Mouse (Mus musculus): ENCODE measurements around the gene Kcnk10. TPM values are rescaled to one million over a fixed set of nuclear protein-coding genes. Genes with fewer than 3 reads are reported as not detected.

Kcnk10 gene
- polyA plus RNA-seq, 1 experiment: 0.32 TPM

DNA sequence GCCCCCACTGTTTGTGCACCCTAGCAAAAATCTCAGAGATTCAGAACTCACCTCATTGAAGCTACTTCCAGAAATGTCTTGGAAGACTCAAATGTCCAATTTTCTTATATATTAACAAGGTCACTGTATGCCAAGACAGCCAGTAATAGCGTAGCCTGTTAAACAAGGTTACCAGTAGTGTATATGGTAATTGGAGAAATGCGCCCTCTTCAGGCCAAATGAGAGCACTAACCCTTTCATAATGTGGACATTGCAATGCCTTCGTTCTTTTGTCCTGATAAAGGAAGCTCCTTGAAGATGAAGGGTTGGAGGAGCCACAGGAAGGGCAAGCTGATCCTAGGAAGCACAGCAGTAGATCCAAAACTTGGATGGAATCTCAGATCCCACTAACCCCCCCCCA lies 7.2 kb upstream of the Kcnk10 start:
- Histone ChIP-seq H3K27me3 (ENCODE audit: control insufficient read depth, insufficient read depth, low read length) (no peaks in the 10 kb centered on the region), H3K36me3 (ENCODE audit: control insufficient read depth, insufficient read depth, low read length) (no peaks in the 10 kb centered on the region), H3K4me3 (ENCODE audit: low read depth, low read length) (no peak overlapping the region), H3K4me1 (ENCODE audit: control insufficient read depth, insufficient read depth, insufficient read length, low read length) (no peaks in the 10 kb centered on the region), H3K27ac (ENCODE audit: insufficient read depth, low read depth, low read length) (no peak overlapping the region)
- WGBS: 32% methylated on average over 3 of the region's 3 CpGs
- TF ChIP-seq CTCF (IDR thresholded peaks at IDR 0.05; ENCODE audit: extremely low read depth, insufficient read length, insufficient replicate concordance, low read depth, low read length) (no peak), POLR2A (IDR thresholded peaks at IDR 0.05; ENCODE audit: low read depth, low read length) (no peak)

DNA sequence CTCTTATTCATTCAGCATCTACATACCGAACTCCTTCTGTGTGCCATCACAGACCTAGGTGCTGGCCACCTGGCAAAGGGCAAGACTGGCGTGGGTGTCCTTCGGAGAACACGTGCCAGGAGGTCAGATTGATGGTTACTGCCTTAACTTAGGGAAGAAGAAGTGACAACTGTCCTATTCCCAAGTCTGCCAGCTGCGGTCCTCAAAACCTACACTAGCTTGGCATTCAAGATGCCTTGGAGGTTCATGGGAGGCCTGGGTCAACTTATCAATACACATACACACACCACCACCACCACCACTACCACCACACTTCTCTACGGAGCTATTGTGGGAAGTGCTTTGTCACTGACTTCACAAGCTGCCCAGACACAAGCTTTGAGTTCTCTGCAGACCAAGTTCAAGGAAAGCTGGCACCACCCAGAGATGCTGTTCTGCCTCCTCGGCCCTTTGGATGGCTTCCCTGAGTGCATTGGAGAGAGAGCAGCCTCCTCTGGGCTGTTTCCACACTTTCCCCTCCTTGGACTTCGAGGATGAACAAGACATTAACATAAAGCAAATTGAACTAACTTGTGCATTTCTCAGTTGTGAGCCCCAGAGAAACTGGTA lies 2.1 kb downstream of the Kcnk10 start:
- Histone ChIP-seq H3K27ac (ENCODE audit: insufficient read depth, low read depth, low read length) (no peak overlapping the region), H3K27me3 (ENCODE audit: control insufficient read depth, insufficient read depth, low read length) (peaks cover 41% of the 10 kb centered on the region)
- 60% methylated on average over 8 of the region's 8 CpGs for WGBS

DNA sequence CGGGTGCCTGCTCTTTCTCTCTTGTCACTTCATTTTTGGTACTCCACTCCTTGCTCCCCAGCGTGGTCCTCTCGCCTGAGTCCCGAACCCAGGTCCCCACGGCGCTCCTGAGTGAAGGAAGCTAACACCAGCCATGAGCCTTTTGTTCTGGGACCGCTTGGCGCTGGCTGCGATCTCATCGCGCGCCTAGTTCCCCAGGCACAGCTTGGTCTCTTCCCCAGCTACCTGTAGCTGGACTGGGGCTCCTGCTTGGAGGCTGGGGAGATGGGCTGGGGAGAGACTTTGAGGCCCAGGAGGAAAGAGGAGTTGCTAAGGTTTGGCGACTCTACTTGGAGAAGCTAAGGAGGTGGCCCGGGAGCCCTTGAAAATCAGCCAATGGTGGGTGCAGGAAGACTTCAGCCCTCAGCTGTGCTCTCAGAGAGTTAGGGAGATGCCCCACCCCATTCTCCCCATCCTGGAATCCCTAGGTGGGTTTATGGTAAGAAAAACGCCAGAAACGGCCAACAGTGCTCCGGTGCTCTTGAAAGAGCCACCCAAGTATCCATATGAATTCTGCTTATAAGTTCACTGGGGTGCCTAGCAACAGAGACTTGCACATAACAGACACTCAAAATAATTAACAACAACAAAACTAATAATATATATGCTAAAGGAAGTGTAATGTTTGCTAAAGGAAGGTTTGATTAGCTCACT lies 2.8 kb downstream of the Kcnk10 start:
- TF ChIP-seq CTCF (IDR thresholded peaks at IDR 0.05; ENCODE audit: extremely low read depth, insufficient read length, insufficient replicate concordance, low read depth, low read length) (no peak), POLR2A (IDR thresholded peaks at IDR 0.05; ENCODE audit: low read depth, low read length) (no peak)
- Histone ChIP-seq H3K4me3 (ENCODE audit: low read depth, low read length) (peak overlapping the region; percentile 62), H3K27ac (ENCODE audit: insufficient read depth, low read depth, low read length) (no peak overlapping the region), H3K36me3 (ENCODE audit: control insufficient read depth, insufficient read depth, low read length) (no peaks in the 10 kb centered on the region), H3K27me3 (ENCODE audit: control insufficient read depth, insufficient read depth, low read length) (peaks cover 41% of the 10 kb centered on the region), H3K4me1 (ENCODE audit: control insufficient read depth, insufficient read depth, insufficient read length, low read length) (no peaks in the 10 kb centered on the region)
- 11% methylated on average over 17 of the region's 17 CpGs for WGBS

More for the DNA sequence above, 2.1 kb downstream of the Kcnk10 start:
- TF ChIP-seq CTCF (IDR thresholded peaks at IDR 0.05; ENCODE audit: extremely low read depth, insufficient read length, insufficient replicate concordance, low read depth, low read length): no peak
- TF ChIP-seq POLR2A (IDR thresholded peaks at IDR 0.05; ENCODE audit: low read depth, low read length): no peak
- Histone ChIP-seq H3K4me3 (ENCODE audit: low read depth, low read length) (no peak overlapping the region), H3K36me3 (ENCODE audit: control insufficient read depth, insufficient read depth, low read length) (no peaks in the 10 kb centered on the region), H3K4me1 (ENCODE audit: control insufficient read depth, insufficient read depth, insufficient read length, low read length) (no peaks in the 10 kb centered on the region)

DNA sequence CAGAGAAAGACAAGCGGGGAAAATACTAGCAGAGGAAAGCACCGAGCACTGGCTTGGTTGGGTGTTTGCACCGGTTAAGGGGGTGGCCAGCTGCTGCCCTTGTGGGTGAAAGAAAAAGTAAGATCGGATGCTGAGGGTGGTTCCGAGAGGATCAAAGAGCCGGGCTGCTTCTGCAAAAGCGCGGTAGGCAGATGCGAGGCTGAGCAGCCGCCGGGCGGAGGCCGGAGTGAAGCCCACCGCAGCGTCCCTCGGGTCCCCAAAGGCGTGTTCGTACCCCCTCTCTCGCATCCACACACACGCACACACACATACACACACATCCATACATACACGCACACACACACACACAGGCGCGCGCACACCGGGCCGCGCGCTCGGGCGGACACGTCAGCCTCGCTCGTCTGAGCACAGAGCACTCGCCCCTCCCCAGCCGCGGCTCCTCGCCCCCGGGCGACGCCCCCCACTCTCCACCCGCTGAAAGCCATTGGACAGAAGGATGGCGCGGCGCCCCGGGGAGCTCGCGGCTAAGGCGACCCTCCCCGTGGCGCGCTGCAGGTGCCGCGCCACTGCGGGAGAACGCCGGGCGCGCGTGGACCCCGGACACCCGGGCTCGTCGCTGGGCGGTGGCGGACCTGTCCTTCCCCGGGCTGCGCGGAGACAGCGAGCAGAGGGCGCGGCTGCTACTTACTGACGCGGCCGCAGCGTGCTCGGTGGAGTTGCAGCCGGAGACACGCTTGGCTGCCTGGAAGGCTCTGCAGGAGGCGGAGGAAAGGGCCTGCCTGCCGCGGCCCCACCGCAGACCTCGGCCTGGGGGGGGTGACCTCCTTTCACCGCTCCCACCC lies 3.5 kb downstream of the Kcnk10 start:
- TF ChIP-seq POLR2A (IDR thresholded peaks at IDR 0.05; ENCODE audit: low read depth, low read length): no peak
- TF ChIP-seq CTCF (IDR thresholded peaks at IDR 0.05; ENCODE audit: extremely low read depth, insufficient read length, insufficient replicate concordance, low read depth, low read length): no peak
- Histone ChIP-seq H3K36me3 (ENCODE audit: control insufficient read depth, insufficient read depth, low read length) (no peaks in the 10 kb centered on the region), H3K27ac (ENCODE audit: insufficient read depth, low read depth, low read length) (no peak overlapping the region), H3K4me3 (ENCODE audit: low read depth, low read length) (peak overlapping the region; percentile 62), H3K27me3 (ENCODE audit: control insufficient read depth, insufficient read depth, low read length) (peaks cover 41% of the 10 kb centered on the region), H3K4me1 (ENCODE audit: control insufficient read depth, insufficient read depth, insufficient read length, low read length) (no peaks in the 10 kb centered on the region)
- under 1% methylated on average over 83 of the region's 84 CpGs for WGBS

DNA sequence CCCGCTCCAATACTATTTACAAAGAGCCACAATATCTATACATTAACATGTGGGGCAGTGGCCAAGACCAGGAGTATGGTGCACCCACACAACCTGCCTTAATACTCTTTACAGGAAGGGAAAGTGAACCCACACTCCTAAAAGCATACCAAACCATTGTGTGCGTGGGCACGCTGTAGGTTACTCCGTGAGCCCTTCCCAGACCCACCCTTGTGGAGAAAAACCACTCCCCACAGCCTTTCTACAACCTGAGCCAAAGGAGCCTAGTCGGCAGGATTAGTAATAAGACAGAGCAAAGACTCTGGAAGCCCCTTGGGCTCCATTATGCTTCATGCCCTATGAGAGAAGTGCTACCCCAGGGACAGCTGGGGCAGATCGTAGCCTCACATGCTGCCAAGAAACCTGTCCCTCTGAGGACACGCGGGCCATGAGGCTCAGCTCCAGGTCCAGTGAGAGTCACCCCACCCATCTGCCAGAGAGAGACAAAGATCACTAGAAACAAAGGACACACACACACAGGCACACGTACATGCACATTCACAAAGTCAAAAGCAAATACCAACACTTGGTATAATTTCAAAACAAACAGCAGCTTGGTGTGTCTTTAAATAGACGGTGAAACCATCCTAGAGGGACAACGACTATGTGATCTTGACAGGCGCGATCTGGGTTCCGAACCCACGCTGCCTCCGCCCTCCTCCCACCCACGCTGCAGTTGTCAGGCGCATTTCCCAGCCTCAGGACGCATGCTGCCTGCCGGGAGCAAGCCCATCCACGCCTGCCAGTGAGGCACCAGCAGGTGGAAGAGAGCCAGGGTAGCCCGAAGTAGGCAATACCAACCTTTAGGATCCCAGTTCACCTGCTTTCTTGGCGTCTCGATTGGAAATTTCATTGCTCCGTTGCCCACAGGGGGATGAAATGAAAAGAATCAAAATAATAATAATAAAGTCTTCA lies 4.5 kb downstream of the Kcnk10 start:
- peaks cover 38% of the 10 kb centered on the region for H3K27me3 ChIP-seq (ENCODE audit: control insufficient read depth, insufficient read depth, low read length)
- WGBS: 16% methylated on average over 25 of the region's 25 CpGs
- H3K4me3 ChIP-seq (ENCODE audit: low read depth, low read length): no peak overlapping the region; the same call in 1 of the 2 replicates
- H3K4me1 ChIP-seq (ENCODE audit: control insufficient read depth, insufficient read depth, insufficient read length, low read length): no peaks in the 10 kb centered on the region
- H3K27ac ChIP-seq (ENCODE audit: insufficient read depth, low read depth, low read length): no peak overlapping the region
- no peak for TF ChIP-seq POLR2A (IDR thresholded peaks at IDR 0.05; ENCODE audit: low read depth, low read length)
- no peak for TF ChIP-seq CTCF (IDR thresholded peaks at IDR 0.05; ENCODE audit: extremely low read depth, insufficient read length, insufficient replicate concordance, low read depth, low read length)
- H3K36me3 ChIP-seq (ENCODE audit: control insufficient read depth, insufficient read depth, low read length): no peaks in the 10 kb centered on the region

DNA sequence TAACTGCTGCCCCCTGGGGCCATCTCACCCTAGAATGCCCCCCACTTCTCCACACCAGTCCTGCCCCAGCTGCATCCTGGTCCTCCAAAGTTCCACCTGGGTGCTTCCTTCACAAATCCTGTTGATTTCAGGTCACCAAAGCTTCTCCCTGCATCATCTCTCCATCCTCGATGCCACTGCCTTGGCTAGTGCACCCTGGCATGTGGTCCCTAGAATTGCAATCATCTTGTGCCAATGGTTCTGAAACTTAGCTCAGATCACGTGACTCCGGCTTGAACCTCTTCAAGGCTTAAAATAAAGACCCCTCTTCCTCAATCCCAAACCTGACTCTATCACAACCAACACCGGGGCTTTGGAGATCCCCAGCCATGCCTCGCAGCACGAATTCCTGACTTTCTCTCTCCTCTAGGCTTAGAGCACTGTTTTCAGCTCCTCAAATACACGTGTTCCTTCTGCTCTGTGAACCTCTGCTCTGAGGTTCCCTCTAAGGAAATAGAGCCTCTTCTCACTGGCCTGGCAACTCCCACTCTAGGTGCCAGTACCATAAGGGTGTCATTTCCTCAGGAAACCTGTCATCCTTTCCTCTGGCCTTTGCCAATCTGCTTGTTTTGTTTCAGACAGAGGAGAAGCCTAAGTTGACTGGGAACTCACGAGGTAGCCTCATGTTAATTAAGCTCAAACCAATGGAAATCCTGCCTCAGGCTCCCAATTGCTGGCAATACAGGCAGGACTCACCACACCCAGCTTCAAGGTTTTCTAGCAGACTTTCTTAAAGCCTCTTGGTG lies 6.0 kb downstream of the Kcnk10 start:
- Histone ChIP-seq H3K36me3 (ENCODE audit: control insufficient read depth, insufficient read depth, low read length) (no peaks in the 10 kb centered on the region), H3K4me1 (ENCODE audit: control insufficient read depth, insufficient read depth, insufficient read length, low read length) (no peaks in the 10 kb centered on the region), H3K27me3 (ENCODE audit: control insufficient read depth, insufficient read depth, low read length) (peaks cover 31% of the 10 kb centered on the region), H3K4me3 (ENCODE audit: low read depth, low read length) (no peak overlapping the region), H3K27ac (ENCODE audit: insufficient read depth, low read depth, low read length) (no peak overlapping the region)
- TF ChIP-seq POLR2A (IDR thresholded peaks at IDR 0.05; ENCODE audit: low read depth, low read length) (no peak), CTCF (IDR thresholded peaks at IDR 0.05; ENCODE audit: extremely low read depth, insufficient read length, insufficient replicate concordance, low read depth, low read length) (no peak)
- 39% methylated on average over 8 of the region's 8 CpGs for WGBS

Measured in small intestine, adult 2 months (tissue).